Mouse (Mus musculus) embryonic facial prominence, embryonic 10.5 days (tissue): ENCODE measurements around the gene Slc22a12. TPM values are rescaled to one million over a fixed set of nuclear protein-coding genes. Genes with fewer than 3 reads are reported as not detected.

Source experiments
- DNase-seq: peaks from one replicate; pipeline ENCODE4 v3.0.0-alpha.2; 2017; ENCODE audit warnings: low spot score
- H3K27ac ChIP-seq: fragments of 300-500 bp; sonication (generic); replicated peaks from 2 replicates; pipeline ENCODE4 v1.5.1; 2016; ENCODE audit warnings: mild to moderate bottlenecking
- H3K27me3 ChIP-seq: fragments of 300-500 bp; sonication (generic); replicated peaks from 2 replicates; pipeline ENCODE4 v1.6.1; 2016; ENCODE audit warnings: low read depth, mild to moderate bottlenecking; ENCODE audit not compliant: poor library complexity, severe bottlenecking
- H3K36me3 ChIP-seq: fragments of 300-500 bp; sonication (generic); replicated peaks from 2 replicates; pipeline ENCODE4 v1.6.1; 2016; ENCODE audit warnings: mild to moderate bottlenecking, moderate library complexity
- H3K4me1 ChIP-seq: fragments of 300-500 bp; sonication (generic); 2 replicates; pipeline ENCODE4 v1.6.1; 2016
- H3K4me3 ChIP-seq: fragments of 300-500 bp; sonication (generic); 2 replicates; pipeline ENCODE4 v1.5.1; 2016; ENCODE audit warnings: mild to moderate bottlenecking, moderate library complexity
- H3K9me3 ChIP-seq: fragments of 300-500 bp; sonication (generic); 2 replicates; pipeline ENCODE4 v1.6.1; 2016; ENCODE audit warnings: mild to moderate bottlenecking
- whole genome bisulfite sequencing: fragments of 180-500 bp; shearing (Covaris S2); methylation state at CpG from one replicate; pipeline ENCODE4 v1.1.7; 2016; 5-methylcytosine and 5-hydroxymethylcytosine counted together
- polyA plus RNA-seq: library from polyadenylated mRNA; unstranded; fragments of >200 nt; fragmentation: Nextera tagmentation; extraction: Ambion mirVana; gene quantifications from 2 replicates; pipeline ENCODE4 v1.2.1, GENCODE M21; 2016

The Slc22a12 gene
- polyA plus RNA-seq, 1 experiment from 2014 or later: not detected

DNA sequence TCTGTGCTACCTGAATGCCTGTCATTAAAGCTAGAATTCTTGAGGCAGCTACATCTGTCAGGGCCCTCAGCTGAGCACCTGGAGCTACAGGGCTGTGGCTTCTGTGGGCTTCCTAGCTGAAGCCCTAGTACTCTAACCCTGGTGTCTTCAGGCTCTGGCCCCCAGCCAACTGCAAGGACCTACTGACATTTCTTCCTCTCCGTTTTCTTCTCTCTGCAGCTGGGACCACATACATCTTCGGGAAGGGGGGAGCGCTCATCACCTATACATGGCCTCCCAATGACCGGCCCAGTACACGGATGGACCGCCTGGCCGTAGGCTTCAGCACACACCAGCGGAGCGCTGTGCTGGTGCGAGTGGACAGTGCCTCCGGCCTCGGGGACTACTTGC lies 38.2 kb downstream of the Slc22a12 start:
- DNase-seq: no peak
- H3K36me3 ChIP-seq: no peaks in the 10 kb centered on the region
- no peaks in the 10 kb centered on the region for H3K9me3 ChIP-seq
- no peak overlapping the region for H3K4me3 ChIP-seq
- H3K4me1 ChIP-seq: peaks cover 35% of the 10 kb centered on the region
- H3K27ac ChIP-seq: no peak overlapping the region
- WGBS: 91% methylated on average over 12 of the region's 12 CpGs
- peaks cover 91% of the 10 kb centered on the region for H3K27me3 ChIP-seq

DNA sequence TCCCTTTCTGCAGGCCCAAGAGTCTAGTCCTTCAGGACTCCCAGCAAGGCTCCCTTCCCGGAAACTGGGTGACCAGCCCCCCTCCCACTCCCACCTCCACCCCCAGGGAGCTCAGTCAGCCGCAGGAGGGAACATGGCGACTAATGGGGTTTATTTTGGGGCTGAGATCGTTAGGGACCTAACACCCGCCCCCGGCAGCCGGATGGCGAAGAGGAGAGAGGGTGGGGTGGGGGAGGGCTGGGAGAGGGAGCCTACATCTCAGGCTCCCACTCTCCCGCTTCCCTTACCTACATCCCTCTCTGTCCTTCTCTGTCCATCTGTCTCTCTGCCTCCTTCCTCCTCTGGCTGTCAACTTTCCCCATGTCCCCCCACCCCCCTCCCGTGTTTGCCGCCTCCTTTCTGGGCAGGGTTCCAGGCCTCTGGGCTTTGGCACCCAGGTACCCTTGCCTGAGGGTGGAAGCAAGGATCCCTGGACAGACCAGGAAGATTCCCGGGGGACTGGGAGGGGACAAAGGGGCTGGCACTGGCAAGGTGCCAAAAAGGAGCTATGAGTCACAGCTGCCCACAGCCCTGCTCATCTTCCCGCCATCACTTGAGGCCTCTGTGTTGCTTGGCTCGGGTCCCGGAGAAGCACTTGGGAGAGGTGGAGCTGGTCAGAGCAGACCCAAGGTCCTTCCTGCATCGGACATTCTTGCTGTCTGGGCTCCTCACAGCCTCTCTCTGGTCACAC lies 38.7 kb downstream of the Slc22a12 start:
- DNase-seq: no peak
- WGBS: 62% methylated on average over 16 of the region's 16 CpGs
- Histone ChIP-seq H3K27ac (no peak overlapping the region), H3K27me3 (peaks cover 93% of the 10 kb centered on the region), H3K4me3 (no peak overlapping the region), H3K4me1 (peaks cover 37% of the 10 kb centered on the region), H3K9me3 (no peaks in the 10 kb centered on the region), H3K36me3 (no peaks in the 10 kb centered on the region)

DNA sequence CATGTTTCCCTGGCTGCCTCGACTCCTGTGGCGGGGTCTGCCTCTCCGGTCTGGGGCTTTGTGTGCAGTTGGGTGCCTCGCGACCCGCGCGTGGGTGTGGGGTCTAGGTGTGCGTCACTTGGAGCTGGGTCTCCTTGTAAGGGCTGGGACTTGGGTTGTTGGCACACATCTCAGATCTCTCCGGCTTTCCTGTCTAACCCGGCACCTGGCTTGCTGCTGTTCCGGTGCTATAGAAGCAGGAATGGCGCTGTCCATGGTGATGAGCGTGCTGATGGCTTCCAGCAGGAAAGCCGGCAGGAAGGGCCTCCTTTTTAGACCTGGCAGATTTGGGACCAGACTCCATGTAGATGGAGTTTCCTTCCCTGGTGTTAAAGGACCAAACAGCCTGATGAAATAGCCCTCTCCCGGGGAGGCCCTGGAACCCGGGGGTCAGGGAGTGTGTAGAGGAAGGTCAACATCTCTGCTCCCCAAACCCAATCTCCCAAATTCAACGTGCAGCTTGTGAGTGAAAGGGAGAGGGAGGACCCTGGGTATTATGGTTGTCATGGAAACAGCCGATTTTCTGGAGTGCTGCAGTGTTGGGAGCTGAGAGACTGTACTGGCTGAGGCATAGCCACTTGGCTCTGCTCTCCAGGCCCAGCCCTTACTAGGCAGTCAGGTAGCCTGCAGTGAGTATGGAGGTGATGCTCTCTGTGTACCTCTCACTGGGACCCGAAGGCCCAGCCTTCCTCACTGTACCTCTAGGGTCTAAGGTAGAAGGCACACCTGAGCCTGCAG lies 40.1 kb downstream of the Slc22a12 start:
- peak; percentile 87 for DNase-seq
- no peaks in the 10 kb centered on the region for H3K36me3 ChIP-seq
- H3K27me3 ChIP-seq: peaks cover 100% of the 10 kb centered on the region
- H3K4me1 ChIP-seq: peaks cover 46% of the 10 kb centered on the region
- H3K27ac ChIP-seq: peak overlapping the region; percentile 31
- peak overlapping the region; percentile 56 for H3K4me3 ChIP-seq
- no peaks in the 10 kb centered on the region for H3K9me3 ChIP-seq
- WGBS: 5% methylated on average over 20 of the region's 20 CpGs

DNA sequence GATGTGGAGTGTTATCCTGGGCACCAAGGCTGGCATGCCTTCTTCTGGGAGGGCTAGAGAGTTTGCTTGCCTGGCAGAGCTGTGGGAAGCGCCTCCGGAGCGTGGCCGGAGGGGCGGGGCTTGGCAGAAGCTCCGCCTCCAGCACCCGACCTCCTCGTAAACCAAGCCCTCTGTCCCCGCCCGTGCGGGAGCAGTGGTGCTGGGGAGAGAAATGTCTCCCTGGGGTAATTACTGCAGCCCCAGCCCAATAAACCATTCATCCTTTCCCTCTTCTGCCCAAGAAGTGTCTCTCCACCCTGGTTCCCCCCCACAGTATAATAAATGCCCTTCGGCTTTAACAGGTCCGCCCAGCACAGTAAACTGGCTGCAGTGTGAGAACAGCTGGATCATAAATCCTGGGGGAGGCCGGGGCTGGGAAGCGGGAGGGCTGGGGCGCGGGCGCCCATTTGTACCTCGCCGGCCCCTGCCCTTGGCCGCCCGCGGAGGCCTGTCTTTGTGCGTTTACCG lies 40.7 kb downstream of the Slc22a12 start:
- peak; percentile 65 for DNase-seq
- Histone ChIP-seq H3K36me3 (no peaks in the 10 kb centered on the region), H3K4me1 (peaks cover 46% of the 10 kb centered on the region), H3K4me3 (peak overlapping the region; percentile 56), H3K27me3 (peaks cover 100% of the 10 kb centered on the region), H3K27ac (peak overlapping the region; percentile 31), H3K9me3 (no peaks in the 10 kb centered on the region)
- WGBS: 1% methylated on average over 25 of the region's 25 CpGs

DNA sequence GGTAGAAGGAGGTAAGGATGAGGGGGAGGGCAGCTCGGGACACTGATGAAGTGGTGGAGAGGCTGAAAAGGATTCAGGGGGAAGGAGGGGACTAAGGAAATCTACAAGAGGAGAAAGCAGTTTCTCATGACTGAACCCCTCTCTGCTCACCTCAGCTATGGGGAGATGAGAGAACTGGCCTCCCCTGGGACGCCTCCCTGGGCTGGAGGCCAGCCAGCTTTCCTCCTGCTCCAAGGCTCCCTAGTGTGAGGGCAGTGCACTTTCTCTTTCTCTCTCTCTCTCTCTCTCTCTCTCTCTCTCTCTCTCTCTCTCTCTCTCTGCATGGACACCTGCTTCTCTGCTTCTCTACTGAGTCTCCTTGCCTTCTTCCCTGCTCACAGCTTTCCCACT lies 42.2 kb downstream of the Slc22a12 start:
- H3K4me1 ChIP-seq: peaks cover 59% of the 10 kb centered on the region
- H3K27me3 ChIP-seq: peaks cover 100% of the 10 kb centered on the region

DNA sequence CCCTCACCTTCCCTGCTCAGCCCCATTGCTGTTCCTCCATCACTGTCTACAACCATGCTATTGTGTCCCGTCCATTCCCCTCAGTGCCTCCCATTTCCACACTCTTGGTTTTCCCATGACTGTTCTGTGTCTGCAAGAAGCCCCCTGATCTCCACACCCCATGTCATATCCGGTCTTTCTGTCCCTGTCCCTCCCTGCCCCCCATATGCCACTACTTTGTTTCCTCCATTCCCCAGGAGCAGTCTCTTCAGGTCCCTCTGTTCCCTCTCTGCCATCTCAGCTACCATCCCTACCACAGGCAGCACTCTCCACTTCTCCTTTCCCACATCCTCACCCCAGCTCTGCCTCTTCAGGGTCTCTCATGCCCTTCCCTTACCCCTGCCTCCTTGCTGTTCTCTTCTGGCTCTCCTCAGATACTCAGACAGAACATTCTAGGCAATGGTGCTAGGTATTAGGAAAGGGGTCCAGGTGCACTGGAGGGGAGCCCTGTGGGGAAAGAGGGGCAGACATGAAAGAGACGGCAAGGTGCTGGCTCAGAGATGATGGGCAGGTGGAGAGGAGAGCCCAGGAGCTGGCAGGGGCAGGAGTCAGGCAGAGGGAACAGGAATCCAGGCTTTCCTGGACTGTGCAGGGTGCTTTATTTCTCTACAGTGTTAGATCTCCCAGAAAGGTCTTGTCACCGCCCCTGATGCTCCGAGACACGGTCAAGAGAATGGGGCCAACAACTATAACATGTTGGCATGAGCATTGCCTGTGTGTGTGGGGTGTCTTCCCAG lies 42.8 kb downstream of the Slc22a12 start:
- H3K36me3 ChIP-seq: no peaks in the 10 kb centered on the region
- peaks cover 61% of the 10 kb centered on the region for H3K4me1 ChIP-seq
- no peak for DNase-seq
- H3K4me3 ChIP-seq: peak overlapping the region; percentile 76
- H3K9me3 ChIP-seq: no peaks in the 10 kb centered on the region
- peaks cover 100% of the 10 kb centered on the region for H3K27me3 ChIP-seq
- 62% methylated on average over 6 of the region's 6 CpGs for WGBS
- no peak overlapping the region for H3K27ac ChIP-seq

More for the DNA sequence above, 42.2 kb downstream of the Slc22a12 start:
- no peaks in the 10 kb centered on the region for H3K36me3 ChIP-seq
- H3K9me3 ChIP-seq: no peaks in the 10 kb centered on the region
- DNase-seq: no peak
- peak overlapping the region; percentile 76; the same call in 1 of the 2 replicates for H3K4me3 ChIP-seq
- no peak overlapping the region for H3K27ac ChIP-seq
- WGBS: 48% methylated on average over 2 of the region's 2 CpGs

DNA sequence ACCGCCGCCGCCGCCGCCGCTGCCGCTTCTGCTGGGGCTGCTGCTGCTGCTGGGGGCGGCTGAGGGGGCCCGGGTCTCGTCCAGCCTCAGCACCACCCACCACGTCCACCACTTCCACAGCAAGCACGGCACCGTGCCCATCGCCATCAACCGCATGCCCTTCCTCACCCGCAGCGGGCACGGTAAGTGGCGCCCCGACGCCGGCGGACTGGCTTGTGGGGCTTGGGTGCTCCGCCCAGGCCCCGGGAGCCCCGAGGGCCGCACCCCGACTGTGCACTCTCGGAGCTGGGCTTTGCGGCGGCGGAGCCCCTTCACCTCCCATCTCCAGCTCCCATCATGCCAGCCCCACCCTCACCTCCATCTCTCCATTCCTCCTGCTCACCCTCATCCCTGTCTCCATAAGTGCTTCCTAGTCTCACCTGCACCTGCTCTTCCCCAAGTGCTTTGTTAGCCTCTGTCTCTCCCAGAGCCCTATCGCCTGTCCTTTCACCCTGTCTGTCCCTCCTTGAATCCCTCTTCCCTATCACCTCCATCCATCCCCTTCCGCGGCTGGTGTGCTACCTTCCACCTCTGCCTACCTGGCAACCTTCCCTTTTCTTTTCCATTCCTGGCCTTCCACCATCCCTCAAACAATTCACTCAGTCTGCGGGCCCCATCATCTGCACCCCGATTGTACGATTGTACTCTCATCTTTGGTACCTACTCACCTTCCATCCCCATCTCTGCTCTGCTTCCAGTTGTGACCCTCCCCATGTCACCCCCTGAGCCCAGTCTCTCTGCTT lies 44.3 kb downstream of the Slc22a12 start:
- DNase-seq: no peak
- H3K9me3 ChIP-seq: no peaks in the 10 kb centered on the region
- H3K36me3 ChIP-seq: no peaks in the 10 kb centered on the region
- peak overlapping the region; percentile 83 for H3K27ac ChIP-seq
- WGBS: 5% methylated on average over 38 of the region's 38 CpGs
- H3K27me3 ChIP-seq: peaks cover 100% of the 10 kb centered on the region
- H3K4me3 ChIP-seq: peak overlapping the region; percentile 76
- peaks cover 61% of the 10 kb centered on the region for H3K4me1 ChIP-seq

DNA sequence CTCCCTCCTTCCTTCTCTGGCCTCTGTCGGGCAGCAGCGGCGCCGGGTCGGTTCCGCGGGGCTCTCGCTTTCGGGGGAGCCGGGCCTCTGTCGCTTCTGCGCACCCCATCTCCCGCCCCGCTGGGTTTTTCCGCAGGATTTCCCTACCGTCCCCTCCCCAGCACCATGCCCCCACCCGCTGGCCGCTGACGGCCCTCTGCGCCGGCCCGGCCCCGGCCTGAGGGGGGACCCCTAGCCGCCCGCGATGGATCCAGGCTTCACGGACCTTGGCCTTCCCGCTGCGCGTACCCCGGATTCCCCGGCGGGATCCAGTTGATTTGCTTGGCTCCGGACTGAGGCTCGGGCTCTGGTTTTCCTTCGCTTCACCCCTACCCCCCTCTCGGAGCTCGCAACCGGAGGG lies 45.0 kb downstream of the Slc22a12 start:
- no peak for DNase-seq
- H3K4me1 ChIP-seq: peaks cover 55% of the 10 kb centered on the region
- H3K4me3 ChIP-seq: peak overlapping the region; percentile 76

DNA sequence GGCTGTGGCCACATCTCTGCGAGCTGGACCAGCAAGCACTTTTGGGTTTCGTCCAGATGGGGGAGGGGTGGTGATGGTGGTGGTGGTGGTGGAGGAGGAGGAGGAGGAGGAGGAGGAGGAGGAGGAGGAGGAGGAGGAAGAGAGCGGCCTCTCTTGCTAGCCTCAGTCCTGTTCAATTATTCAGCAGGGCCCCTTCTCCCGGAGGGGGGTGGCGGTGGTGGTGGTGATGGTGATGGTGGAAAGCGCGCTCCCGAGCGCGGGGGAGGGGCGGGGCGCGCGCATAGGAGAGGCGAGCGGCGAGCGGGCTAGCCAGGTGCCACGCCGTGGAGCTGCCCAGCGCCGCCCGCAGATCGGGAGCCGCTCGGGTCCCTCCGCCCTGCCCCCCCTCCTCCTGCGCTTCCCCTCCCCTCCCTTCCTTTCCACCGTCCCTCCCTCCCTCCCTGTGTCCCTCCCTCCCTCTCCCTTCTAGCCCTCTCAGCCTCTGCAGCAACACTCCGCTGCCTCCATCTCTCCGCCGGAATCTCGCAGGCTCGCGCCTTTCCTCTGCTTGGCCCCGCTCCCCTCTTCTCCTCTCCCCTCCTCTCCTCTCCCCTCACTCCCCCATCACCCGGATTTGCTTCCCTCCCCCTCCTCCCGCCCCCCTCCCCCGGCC lies 45.6 kb downstream of the Slc22a12 start:
- Histone ChIP-seq H3K27ac (peak overlapping the region; percentile 83), H3K27me3 (peaks cover 100% of the 10 kb centered on the region), H3K4me1 (peaks cover 52% of the 10 kb centered on the region), H3K36me3 (no peaks in the 10 kb centered on the region), H3K4me3 (peak overlapping the region; percentile 76), H3K9me3 (no peaks in the 10 kb centered on the region)
- peak; percentile 75 for DNase-seq
- 0% methylated on average over 27 of the region's 39 CpGs for WGBS

More for the DNA sequence above, 45.0 kb downstream of the Slc22a12 start:
- H3K9me3 ChIP-seq: no peaks in the 10 kb centered on the region
- under 1% methylated on average over 39 of the region's 39 CpGs for WGBS
- no peaks in the 10 kb centered on the region for H3K36me3 ChIP-seq
- peaks cover 100% of the 10 kb centered on the region for H3K27me3 ChIP-seq
- H3K27ac ChIP-seq: peak overlapping the region; percentile 83

DNA sequence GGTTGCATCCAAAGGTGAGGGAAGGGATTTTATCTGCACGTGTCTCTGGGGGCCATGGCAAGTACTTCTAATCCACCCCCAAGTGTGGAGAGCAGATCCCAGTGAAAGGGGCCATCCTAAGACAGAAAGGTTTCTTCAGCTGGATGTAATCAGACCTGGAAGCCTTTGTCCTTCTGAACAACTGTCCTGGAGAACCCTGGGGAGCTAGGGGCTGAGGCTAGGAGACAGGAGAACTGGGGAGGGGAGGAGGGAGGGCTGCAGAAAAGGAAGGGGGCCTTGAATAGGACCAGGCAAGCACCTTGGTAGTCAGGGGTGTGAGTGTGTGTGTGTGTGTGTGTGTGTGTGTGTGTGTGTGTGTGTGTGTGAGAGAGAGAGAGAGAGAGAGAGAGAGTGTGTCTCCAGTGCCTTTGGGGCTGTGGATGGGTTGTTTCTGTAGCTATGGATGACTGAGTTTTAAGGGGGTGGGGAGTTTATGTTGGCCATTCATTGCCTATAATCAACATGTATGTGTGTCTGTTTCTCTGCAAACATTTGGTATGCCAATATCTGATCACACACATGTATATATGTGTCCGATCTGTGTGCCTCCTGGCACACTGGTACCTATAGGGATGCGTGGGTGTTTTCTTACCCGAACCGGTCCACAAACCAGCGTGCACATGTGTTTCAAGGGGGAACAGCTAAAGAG lies 46.2 kb downstream of the Slc22a12 start:
- Histone ChIP-seq H3K9me3 (no peaks in the 10 kb centered on the region), H3K27me3 (peaks cover 99% of the 10 kb centered on the region), H3K27ac (peak overlapping the region; percentile 83; the same call in 1 of the 2 replicates), H3K4me3 (peak overlapping the region; percentile 76), H3K36me3 (no peaks in the 10 kb centered on the region), H3K4me1 (peaks cover 48% of the 10 kb centered on the region)
- DNase-seq: no peak
- 9% methylated on average over 6 of the region's 6 CpGs for WGBS

DNA sequence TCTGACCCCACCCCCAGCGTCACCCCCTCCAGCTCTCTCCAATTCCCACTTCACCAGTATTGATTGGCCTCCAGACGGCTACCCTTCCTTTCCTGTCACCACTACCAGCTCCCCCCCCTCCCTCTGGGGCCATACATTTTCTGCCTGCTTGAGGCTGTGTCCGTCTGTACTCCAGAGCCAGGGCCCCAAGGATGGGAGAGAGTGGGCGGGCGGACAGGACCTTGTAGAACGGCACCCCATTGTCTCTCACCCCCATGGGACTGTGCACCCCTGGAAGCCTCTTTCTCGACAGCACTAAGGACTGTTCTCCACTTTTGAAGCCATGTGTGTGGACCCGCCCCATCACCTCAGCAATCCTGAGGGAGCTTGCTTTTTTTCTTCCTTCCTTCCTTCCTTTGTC lies 47.1 kb downstream of the Slc22a12 start:
- Histone ChIP-seq H3K4me1 (peaks cover 45% of the 10 kb centered on the region), H3K27ac (no peak overlapping the region), H3K4me3 (no peak overlapping the region), H3K27me3 (peaks cover 99% of the 10 kb centered on the region), H3K36me3 (no peaks in the 10 kb centered on the region), H3K9me3 (no peaks in the 10 kb centered on the region)
- WGBS: 32% methylated on average over 8 of the region's 8 CpGs
- DNase-seq: no peak
